Mouse (Mus musculus): Measurements from ENCODE around the gene Fmn2.

Fmn2 gene

DNA sequence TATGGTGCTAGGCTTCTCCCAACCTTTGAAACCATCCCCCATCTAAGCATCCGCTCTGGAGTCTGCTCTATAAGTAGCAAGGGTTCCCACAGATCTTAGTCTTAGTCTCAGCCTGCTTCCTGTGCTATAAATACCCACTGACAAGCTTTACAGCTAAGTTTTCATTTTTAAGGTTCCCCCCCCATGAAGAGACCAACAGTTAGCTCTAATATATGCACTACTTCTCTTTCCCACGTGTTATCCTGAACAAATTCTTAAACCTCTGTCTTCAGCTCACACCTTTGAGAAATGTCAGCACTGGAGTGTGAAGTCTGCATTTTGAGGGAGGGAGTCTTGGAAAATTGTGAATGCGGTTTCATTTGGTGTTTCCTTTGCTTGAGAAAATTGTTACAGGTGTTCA is 56.2 kb downstream of the Fmn2 start:
- DNase-seq, result no peak

DNA sequence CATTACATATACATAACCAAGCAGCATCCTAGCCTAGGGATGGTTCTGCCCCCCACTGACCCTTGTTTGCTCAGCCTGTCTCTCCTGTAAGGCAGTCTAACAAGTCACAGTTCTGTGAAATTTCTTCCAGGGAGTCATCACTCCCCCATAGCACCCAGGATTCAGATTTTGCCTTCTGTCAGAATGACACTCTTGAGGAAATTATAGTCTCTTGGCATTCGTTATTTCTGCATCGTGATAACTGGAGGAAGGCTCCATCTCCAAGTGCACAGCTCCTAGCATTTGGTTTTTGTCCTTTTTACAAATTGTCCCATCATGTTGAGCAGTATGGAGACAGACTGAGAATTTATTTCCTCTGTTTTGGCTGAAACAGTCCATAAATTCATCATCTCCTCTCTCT is 56.9 kb downstream of the Fmn2 start:
- no peak for DNase-seq

DNA sequence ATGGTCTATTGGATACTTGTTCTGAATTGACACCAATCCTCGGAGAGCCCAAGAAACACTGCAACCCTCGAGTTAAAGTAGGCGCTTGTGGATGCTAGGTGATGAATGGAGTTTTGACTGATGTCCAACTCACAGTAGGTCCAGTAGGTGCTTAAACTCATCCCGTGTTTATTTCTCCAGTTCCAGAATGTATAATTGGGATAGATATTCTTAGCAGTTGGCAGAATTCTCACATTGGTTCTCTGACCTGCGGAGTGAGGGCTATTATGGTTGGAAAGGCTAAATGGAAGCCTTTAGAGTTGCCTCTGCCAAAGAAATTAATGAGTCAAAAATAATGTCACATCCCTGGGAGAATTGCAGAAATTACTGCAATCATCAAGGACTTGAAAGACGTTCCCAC is 62.9 kb downstream of the Fmn2 start:
- no peak for DNase-seq

DNA sequence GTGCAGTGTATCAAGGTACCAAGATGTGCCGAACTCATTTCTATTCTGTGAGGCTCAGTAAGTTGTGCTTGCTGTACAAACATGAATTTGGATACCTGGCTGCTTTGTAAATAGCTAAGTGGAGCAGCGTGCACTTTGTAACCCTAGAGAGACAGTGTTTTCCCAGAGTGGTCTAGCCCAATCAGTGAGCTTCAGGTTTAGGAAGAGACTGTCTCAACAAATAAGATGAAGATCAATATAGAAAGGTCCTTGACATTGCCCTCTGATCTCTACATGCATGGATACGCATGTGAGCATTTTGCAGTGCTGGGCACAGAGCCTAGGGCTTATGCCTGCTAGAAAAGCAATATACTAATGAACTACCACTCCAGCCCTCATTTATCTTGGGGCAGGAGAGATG is 67.0 kb downstream of the Fmn2 start:
- DNase-seq, result no peak

DNA sequence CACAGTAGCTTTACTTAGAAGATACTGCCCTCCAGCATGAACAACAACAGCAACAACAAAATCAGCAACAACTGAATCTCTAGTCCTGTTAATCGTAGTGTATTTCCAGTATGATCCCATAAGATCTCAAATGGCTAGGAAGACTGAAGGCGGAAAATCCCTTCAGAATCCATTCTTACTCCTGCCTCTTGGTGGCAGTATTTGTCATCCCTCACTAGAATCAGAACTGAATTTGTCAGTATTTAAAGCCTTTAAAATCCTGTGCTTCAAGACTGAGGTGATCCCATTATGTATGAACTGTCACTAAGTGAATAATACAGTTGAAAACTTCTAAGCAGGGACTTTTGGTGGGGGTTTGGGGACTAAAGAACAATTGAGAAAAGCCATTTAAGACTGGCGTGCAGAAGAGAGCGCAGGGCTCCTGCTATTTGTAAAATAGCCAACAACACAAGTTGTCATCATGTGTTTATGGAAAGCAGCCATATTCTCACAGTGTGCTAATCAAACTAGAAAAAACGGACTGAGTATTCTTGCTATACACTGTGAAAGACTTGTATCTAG is 90.9 kb downstream of the Fmn2 start:
- no peak for DNase-seq

DNA sequence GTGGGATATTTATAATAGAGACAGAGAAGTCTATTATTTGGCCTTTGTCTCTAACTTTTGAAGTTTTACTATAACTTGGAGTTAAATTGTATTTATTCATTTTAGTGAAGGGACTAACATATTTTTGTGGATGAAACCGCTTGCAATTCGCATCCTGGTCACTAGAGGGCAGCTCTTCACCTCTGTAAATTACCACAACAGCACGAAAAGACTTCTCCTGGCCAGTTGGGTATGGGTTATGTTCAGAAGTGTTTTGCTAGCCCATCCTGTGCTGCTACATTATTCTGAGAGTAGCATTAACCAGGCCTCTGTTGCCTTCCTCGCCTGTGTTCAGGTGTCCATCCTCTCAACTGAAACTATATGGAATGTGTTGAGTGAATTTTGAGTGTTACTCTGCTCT is 93.4 kb downstream of the Fmn2 start:
- DNase-seq, result peak; percentile 75

DNA sequence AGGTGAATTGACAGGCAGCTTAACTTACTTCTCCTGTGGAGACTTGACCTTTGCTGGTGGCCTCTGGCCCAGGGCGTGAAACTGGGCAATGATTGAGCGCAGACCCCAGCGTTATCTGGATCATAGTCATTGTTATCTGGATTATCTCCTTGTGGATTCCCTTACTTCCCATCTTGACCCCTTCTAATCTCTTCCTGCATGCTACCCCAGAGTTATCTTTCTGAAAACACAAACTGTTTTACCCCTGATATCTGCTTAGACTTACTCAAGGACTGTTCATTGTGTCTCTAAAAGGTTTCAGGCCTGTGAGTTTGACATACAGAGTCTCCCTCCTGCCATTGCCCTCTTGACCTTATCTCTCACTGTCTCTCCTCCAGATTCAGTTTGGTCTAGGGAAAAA is 95.9 kb downstream of the Fmn2 start:
- no peak for DNase-seq

DNA sequence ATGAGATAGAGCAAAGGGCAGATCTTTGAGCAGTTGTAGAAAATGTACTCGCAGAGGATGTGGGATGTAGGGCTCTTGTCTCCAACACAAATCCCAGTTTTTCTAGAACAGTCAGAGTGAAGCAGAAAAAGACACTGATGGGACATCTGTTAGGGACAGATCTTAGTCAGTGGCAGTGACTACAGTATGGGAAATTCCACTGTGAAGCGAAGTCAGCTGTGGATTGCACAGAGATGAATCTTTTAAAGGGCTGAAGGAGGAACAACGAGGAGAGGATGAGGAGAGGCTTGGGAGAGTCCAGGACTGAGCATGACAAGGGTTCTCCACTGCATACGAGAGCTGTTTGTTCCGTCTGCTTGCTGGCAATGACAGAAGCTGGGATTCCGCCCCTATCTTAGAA is 96.6 kb downstream of the Fmn2 start:
- DNase-seq, result no peak

DNA sequence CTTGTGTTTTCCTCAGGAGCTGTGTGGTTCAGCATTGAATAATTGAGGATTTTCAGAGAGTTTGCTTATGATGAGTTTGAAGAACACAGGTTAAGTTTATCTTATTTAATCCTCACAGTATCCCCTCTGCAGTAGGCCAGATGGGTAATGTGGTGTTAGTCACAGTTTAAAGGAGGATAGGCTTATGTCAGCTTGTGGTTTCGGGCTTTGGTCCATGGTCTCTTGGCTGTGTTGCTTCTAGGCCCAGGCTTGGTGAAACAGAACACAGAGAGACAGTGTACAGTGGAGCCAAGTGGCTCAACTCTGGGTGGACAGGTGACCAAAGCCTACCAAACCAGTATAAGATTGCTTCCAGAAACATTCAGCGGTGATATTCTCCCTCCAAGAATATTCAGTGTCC is 98.4 kb downstream of the Fmn2 start:
- no peak for DNase-seq

DNA sequence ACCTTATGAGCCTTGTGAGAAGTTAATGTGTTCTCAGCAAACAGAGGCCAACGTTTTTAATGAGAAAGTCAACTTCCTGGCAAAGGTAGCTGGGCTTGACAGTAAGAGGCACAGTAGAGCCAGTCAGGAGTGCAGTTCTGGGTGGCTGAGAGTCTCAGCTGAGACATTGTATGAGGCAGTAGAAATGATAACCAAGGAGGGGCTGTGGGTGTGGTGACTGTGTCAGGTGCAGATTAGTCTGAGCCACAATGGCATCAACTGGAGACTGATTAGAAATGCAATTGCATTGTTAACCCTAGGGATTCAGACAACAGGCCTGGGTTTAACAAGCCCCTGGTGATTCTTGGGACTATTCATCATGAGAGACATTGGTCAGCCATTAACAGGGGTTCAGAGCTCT is 99.0 kb downstream of the Fmn2 start:
- DNase-seq, result no peak

DNA sequence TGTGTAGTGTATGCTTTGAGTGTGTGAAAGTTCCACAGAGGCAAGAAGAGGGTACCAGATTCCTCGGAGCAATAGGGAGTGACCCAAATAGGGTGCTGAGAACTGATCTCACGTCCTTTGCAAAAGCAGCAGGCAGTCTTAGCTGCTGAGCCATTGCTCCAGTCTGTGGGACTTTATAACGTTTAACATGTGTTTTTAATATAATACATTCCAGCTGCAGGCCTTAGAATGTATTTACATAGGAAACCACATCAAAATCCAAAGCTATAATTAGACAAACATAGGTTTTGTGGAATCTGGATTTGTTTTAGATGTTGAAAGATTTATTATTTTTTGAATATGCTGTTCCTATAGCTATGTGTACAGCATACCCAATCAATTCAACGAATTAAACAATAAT is 115.7 kb downstream of the Fmn2 start:
- DNase-seq, result no peak

DNA sequence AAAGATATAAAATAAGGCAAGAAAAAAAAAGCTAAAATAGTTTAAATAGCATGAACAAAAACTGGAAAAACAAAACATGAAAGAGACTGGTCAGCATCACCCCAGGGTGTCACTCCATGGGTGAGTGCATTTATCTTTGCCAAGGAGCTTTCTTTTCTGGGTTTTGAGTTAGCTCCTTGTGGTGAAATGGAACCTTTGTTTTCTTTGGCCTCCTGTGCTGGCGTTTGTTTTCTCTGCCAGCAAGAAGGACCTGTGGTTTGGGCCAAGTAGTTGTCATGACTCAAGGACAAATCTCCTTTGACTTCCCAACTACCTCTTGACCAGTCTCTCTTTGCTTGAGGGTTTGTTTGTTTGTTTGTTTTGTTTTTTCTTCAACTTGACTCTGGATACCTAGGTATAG is 119.9 kb downstream of the Fmn2 start:
- no peak for DNase-seq

DNA sequence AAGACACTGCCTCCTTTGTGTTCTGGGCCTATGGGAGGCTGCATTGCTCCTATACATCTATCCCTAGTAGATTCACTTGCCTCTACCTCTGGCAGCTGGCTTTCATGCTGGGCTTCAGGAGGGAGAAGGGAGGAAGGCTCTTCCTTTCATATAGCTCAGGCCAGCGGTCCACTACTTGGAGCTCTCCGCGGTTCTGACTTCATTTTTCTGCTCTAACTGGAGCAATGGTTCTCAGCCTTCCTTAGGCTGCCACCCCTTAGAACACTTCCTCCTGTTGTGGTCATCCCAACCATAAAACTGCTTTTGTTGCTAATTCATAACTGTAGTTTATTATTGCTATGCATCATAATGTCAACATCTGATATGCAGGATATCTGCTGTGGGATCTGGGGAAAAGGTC is 121.4 kb downstream of the Fmn2 start:
- DNase-seq, result no peak

DNA sequence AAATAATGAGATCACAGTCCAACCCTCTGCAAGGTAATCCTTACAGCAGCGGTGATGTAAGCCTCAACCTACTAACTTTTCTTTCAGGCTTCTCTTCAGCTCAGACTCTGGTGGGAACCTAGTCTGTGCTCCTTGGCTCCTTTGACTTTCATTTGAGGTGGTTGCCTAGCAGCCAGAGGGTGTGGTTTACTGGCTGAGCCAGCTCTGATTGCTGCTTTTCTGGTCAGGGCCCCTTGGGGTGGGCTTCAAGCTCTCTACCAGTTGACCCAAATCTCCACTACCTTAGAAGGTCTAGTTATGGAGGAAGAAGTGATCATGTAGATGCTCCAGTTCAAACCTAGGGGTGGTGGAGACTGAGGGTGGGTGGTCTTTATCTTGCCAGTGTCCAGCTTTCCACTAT is 128.4 kb downstream of the Fmn2 start:
- no peak for DNase-seq

DNA sequence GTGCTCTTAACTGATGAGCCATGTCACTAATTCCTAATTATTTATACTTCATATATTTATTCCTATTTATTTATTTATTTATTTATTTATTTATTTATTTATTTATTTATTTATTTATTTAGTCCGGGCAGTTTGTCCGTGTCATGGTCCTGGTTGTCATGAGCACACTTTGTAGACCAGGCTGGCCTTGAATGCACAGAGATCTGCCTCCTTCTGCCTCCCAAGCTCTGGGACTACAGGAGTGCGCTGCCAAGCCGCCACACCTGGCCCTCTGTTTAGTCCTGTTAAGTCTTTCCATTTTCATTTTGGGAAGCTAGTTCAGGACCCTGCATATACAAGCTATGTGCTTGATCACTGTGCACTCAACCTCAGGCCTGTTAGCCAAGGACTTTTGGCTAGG is 134.7 kb downstream of the Fmn2 start:
- DNase-seq, result no peak

DNA sequence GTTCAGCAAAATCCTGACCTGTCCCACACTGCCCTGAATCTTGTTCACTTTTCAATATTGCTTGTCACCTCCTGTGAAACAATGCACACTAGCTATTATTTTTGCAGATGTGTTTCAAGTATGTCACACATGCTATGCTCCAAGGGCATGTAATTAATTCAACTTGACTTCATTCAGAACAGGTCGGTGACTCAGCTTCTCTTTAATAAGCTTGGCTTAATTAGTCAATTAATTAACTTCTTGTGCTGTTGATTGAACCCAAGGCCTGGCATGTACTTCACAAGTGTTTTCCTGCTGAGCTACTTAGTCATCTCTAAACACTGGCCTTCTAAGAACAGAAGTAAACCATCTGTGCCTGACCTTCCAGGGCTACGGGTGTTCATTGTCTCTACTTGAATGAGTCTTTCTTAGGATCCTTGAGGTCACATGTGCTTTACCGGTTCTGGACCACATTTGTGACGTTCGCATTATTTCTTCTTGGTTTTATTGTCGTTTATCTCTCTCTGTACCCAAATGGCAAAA is 136.0 kb downstream of the Fmn2 start:
- DNase-seq, result no peak

DNA sequence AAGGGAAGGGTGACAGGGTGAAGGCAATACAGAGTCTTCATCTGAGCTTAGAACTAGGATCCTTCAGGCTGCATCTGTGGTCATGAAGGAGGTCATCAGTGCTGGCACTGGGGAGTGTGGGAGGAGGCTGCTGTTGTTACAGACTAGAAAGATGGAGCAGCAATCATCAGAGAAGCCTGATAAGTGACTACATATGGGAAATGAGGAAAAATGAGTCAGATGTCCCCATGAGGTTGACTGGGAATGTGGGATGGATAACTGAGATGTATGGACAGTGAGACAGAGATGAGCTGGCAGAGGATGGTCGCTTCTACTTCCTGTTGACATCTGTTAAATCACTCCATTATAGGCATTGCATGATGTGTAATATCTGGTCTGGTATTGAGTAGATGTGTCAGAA is 139.3 kb downstream of the Fmn2 start:
- DNase-seq, result no peak

DNA sequence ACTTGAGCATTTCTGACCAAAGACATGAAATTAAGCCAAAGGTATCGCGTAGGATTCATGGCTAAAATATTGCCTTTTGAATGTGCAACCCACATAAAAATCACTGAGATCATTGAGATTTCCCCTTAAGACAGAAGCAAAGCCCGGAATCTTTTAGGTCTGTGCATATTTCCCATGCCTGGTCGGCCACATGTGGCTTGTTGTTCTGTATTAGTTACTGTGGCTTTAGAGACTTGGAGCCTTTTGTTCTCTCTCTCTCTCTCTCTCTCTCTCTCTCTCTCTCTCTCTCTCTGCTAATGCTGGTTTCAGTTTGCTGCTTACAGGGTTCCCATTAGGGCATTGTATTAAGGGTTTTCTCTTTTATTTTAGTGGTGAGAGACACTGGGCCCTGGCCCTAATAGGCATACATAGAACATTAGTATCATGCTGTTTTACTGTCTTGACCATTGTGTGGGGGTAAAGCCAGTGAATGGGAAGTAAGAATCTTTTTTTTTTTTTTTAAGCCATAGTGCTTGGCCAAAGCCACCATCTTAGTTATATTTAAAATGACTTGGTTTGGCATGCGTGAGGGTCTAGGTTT is 141.9 kb downstream of the Fmn2 start:
- DNase-seq, result no peak

DNA sequence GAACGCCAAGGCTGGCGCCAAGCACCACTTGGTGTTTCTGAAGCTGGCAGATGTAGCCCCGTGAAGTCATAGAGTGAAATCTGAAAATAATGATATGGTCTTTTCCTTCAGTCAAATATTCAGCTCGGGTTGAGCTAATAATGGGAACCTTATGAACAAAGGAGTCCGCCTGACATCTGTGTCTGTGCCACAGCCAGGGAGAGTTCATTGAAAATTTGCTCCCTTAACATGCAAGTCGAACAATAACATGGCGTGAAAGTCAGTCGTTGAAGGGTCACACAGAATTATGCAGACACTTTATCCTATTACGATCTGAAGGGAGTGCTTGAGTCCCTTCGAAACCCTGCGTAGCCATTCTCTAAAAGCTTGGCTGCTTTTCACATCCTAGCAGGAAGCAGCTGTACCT is 147.8 kb downstream of the Fmn2 start:
- no peak for DNase-seq

DNA sequence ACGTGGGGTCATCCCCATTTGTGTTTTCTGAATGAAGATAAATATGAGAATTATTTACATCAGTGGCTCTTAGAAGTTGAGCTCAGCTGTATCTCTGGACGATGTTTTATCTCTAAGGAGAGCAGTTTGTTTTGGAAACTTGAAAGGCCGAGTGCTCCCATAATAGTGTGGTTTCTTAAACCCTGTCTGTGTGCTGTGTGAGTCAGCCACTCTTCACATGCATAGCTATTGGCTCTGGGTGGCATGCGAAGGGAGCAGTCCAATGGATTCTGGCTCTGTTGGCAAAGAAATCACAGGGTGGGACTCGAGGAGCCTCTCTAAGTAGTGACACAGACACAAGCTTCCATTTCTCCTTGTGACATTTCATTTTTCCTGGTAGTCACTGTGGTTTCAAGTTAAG is 152.9 kb downstream of the Fmn2 start:
- DNase-seq, result no peak

DNA sequence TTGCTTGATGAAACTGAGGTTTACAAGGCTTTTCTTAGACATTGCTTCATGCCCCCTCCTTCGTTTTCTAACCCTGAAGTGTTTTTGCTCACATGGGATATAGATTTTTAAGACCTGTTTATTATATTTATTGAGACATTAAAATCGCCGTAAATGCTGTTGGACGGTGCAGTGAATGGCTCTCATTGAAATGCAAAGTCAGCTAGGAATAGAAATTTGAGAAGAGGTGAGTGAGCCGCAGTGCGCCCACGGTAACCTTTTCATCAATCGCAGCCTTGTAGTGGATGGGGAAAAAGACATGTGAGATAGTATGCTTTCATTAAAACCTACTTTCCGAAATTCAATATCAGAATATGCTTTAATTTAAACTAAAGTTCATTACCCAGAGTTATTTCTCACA is 153.7 kb downstream of the Fmn2 start:
- DNase-seq, result no peak

DNA sequence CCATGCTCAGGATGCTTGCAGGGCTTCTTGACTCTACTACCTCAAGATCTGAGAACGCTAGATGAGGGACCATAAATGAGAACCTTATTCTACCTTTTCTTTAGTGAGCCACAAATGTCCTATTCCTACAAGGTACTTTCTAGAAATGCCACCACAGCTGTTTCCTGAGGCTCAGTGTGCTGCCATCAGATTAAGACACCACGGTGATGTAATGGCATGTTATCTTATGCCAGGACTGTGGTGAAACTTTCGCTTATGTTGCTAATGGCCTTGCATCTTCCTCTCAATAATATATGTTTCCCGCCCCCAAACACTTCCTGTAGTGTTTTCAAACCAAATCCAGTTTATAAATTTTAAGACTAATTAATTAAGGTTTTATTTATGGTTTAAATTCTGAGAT is 154.9 kb downstream of the Fmn2 start:
- DNase-seq, result no peak

DNA sequence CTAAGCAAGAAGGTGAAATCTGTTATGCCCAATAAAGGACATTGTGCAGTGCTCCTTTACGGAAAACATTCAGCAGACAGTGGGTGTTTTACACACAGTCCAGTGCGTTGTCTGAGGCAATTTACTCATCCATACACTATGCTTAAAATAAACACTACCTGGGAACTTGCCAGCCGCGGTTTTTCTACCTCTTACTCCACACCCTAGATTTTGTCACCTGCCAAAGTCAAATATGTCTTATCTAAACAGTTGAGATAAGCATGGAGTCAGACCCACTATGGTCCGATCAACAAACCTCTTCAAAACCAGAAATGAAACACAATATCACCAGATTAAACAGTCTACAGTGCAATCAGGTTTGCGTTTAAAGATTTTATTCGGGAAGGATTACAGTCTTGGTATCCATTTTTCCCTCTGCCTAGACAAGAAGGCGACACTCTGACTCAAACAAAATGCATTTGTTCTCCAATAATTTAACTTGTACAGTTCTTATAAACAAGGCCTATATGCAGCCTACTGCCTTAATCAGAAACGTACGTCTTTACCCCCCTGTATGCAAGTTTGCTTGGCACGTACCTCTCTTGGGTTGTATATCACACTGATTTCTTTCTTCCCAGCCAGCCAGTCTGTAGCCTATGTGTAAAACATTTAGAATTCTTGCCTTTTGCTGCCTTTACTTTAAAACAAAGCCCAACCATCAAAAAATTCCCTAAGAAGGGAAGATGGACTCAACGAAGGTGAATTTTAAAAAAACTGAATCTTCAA is 158.0 kb downstream of the Fmn2 start:
- no peak for DNase-seq

DNA sequence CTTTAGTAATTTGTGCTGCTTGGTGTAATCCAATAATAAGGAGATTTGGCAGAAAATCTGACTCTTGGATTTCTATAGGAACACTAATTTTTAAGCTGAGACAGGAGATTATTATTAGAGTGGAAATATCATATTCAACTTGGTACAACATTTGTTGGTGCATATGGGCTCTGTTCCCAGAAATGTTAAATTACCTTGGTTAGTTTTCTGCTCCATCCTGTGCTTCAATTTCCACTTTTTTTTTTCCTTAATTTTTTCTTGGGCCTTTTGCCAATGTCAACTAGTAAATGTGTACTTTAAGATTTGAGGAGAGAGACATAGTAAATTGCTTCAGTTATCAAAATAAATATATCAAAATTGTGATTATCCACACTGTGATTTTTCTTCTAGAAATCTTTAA is 163.5 kb downstream of the Fmn2 start:
- DNase-seq, result no peak

DNA sequence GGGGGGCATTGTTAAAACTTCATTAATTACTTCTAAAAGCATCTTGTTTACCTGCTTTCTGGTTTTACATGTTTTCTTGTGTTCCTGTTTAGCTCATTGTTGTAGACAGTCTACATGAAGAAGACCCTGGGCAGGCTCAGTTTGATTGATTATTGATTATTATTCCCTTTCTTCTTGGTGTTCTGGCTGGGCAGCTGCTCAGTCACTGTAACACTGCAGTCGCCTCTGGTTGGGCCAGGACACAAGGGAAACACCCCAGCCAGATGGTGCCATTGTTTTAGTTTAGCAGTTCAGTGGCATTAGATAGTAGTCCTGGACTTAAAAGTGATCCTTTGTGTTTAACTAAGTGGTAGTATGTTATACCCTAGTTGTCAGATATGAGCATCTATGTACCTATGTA is 167.5 kb downstream of the Fmn2 start:
- DNase-seq, result no peak
